Mouse (Mus musculus): ENCODE results near the gene Glrx. TPM values are rescaled to one million over a fixed set of nuclear protein-coding genes. Genes with fewer than 3 reads are reported as not detected.
"Not testable (repeated sequence)": the region's sequence is repeated elsewhere in the genome, so short reads cannot be mapped to it uniquely, and the experiment has no call there.

Glrx gene
- total RNA-seq, 2 experiments from 2014 or later = 26.9 to 28.1 TPM

DNA sequence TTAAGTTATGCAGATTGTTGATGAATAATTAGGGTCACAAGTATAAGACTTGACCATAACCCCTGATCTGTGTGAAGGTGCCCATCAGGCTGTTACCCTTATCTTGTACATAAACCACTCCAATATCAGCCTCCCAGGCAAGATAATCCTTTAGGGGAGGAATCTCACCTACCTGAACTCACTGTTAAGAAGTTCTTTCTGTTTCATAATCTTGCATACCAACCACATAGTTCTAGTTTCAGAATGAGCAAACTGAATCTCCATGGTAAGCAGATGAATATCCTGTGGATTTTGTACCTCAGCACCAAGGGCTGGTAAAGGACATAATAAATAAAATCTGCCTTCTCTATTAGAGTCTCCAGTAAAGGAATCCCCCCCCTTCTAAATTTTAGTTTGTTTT is 7.0 kb upstream of the Glrx start:
- no peak for DNase-seq (ENCODE audit: low spot score in 2 of 2)

DNA sequence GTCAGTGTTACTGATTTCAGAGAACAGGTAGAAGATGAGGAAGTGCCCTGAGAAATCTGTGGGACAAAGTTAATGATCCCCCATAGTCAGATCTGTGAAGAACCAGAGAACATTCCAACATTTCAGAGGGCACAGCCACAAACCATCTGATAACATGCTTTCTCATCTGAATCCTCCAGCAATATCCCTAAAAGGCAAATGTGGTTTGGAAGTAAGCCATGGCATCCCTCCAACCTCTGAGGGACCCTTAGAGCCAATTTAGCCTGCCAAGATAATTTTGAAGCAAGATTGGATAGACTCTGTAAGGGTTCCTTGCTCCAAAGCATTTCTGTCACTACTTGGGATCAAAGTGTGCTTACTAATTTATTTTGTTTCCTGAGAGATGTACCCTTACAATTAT is 6.2 kb upstream of the Glrx start:
- no peak for DNase-seq (ENCODE audit: low spot score in 2 of 2)

DNA sequence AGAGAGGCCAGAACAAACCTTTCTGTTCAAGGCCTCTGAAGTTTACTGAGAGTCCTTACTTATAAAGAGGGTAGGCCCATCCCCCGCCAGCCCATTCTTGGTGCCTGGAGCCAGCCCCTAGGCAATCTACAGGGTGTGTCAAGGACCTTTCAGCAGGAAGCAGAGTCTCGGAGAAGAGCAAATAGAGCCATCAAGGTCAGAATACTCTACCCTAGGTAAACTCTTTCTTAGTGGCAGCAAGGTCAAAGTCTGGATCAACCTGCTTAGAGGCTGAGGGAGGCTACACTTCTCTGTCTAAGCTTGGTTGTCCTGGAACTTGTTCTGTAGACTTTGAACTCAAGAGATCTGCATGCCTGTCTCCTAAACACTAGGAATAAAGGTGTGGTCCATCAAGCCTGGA is 4.2 kb upstream of the Glrx start:
- DNase-seq (ENCODE audit: low spot score in 2 of 2) = no peak

DNA sequence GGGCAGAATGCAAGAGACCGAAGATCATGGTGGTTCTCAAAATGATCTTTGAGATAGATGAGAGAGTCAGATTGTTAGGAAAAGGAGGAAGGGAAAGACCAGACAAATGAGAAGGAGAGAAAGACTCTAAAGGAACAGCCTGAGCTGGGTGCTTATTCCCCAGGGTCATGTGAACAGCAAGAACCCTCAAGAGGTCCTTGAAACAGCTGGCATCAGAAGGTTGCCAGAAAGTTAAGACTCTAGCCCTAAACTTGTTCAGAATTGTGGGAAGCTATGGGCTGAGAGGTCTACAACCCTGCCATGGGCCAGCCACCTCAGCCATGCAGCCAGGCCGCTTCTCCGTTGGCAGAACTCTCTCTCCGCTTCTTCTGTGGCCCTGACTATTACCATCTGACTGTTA is 1.2 kb upstream of the Glrx start:
- DNase-seq (ENCODE audit: low spot score in 2 of 2) = no peak

DNA sequence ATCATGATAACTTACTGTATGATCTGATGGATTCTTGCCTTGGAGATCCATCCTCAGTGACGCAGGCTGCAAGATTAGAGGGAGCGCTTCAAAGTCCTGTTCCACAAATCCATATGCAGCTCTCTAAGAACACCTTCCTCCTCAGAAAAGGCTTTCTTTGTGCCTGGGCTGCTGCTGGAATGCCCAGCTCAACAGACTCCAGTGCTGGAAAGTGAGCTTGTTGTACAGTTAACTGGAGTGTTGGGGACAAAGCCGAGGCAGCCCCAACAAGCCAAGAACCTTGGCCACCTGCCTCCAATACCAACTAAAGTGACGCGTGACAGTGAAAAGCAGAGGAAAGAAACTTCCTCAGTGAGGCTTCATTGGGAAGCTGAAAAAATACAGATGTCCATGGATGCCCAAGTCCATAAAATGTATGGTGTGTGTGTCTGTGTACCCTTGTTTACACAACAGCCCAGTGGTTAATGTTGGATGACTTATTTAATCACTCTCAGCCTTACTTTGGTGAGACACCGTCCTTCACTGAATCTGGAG is 1.2 kb downstream of the Glrx start:
- no peak for DNase-seq (ENCODE audit: low spot score in 2 of 2)

DNA sequence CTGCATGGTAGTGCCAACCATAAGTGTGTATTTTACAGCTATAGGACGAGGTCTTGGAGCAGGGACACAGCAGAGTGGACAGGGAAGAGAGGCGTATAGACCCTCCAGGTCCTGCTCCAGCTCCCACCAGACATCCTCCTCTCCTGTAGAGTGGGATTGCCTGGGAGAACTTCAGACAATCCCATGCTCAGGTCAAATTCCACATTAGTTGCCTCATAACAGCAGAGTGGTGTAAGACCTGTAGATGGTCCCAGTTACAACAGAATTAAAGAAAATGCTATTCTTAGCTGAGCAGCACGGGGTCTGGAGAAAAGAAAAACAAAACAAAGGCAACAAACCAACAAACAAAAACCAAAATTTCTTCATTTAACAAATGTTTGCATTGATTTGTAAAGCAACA is 2.3 kb downstream of the Glrx start:
- DNase-seq (ENCODE audit: low spot score in 2 of 2) = no peak

DNA sequence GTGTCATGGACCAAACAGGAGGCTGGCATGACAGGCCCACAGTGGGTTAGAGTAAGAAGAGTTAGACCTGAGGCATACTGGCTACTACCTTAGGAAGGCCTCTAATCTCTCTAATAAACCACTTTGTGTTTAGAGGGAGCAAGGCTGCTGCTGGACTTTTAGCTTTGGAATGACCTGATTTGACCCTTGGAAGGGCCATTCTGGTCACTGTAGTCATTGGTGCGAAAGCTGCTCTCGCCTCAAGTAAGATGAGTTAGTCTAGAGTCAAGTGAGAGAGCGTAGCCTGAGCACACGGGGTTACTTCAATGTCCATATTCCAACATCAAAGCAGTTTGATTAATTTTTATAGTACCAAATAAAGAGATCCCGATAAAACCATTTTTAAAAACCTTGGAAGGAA is 3.7 kb downstream of the Glrx start:
- DNase-seq (ENCODE audit: low spot score in 2 of 2) = no peak

DNA sequence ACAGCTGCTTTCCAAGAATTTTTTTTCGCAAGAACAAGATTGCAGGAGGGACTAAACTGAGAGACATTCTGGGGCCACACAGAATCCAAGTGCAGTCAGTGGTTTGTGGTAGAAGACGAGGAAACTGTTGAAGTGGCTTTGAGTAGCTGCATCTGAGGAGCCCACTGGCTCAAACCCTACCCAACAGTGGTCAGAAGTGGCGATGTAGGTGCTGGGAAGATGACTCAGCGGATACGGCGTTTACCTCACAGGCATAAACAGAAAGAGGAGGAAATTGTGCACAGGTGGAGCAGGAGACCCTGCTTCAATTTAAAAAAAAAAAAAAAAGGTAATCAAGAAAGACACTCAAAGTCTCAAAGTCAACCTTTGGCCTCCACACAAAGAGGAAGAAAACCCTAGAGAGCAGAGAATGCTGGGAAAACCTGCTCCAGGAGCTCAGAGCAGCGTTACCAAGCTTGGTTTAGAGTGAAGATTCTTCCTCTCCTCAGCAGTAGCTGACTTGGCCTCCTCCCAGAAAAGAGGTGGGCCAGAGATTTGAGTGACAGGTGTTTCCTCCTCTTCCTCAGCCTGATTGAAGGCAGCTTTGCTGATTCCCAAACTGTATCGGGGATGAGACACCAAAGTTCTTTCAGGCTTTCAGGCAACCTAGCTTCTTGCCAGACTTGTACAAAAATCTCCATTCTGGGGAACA is 4.5 kb downstream of the Glrx start:
- no peak for DNase-seq (ENCODE audit: low spot score in 2 of 2)

DNA sequence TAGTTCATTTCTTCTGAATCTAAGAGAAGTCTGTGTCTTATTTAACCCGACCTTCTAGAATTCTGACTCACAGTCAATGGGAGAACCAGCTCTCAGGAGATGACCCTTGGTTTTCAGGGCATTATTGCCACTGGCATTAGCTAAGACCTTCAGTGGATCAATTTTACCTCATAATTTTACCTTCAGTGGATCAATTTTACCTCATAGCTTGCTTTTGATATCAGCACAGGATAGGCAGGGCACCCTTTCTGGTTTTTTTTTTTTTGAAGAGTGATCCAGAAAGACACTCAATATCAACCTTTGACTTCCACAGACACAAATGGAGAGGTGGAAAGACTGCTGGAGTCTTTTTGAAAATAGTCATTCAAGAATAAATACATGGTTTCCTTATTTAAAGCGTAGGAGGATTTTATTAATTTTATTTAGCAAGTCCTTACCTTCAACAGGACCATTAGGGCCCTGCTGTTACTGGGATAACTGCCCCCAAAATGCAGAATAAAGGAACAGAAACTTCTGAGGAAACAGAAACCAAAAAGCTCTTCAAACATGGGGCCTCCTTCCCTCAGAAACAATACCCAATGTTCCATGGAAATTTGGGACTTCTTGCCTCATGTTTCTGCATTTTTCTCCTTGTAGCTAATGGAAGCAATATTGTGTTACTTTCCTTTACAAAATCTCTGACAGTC is 5.3 kb downstream of the Glrx start:
- DNase-seq (ENCODE audit: low spot score in 2 of 2) = no peak

DNA sequence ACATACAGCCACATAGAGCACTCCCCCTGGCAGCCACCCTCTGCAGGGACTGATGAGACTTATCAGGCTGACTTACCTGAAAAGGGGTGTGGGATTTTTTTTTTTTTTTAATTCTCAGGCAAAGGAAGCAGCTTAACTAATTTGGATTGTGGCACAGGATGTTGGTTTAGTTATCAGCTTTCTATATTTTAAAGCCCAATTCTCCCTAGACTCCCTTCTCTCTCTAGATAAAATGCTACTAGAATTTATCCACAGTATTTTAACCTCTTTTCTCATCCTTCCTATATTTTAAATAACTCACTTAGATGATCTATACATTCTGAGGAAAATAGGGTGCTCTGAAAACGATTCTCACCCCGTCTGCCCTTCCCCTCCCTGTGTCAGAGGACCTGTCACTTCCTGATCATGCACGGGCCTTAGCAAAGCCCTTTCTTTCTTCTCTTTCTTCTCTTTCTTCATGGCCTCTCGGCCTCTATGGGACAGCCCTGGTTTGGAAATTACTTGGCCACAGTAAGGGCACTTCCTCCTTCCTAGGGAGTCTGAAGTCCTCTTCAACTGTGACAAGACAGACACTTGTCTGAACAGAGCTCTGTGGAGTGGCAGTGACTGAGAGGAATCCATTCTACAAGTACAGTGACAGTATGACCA is 6.0 kb downstream of the Glrx start:
- DNase-seq (ENCODE audit: low spot score in 2 of 2) = no peak

DNA sequence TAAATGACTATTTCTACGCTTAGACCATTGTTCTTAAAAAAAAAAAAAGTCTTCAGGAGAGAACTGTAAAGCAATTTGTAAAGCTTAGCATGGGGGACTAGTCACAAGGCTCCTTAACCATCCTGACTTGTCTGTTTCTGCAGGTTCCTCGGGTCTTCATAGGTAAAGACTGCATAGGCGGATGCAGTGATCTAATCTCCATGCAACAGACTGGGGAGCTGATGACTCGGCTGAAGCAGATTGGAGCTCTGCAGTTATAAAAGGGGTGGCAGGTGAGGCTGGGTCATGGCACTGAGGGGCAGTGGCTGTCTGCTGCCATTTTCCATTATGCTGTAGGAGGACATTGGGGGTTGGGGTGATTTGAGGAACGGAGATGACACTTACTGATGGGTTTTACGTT is 7.4 kb downstream of the Glrx start:
- no peak for DNase-seq (ENCODE audit: low spot score in 2 of 2)

DNA sequence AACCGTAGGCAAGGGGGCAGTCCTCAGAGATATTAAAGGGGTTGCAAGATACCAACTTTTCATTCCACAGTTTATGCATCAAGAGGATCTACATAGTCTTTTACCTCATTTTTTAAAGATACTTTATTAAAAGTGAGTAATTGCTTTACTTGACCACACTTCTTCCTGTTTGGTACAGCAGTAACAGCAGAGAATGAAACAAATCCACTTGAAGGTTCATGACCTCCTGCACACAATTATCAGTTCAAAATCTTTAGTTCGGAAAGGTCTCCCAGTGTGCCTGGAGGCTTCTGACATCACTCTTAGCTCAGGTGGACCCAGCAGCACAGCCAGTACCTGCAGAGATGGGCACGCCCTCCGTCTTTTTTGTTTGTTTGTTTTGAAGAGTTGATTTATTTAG is 12.4 kb downstream of the Glrx start:
- DNase-seq (ENCODE audit: low spot score in 2 of 2) = no peak

DNA sequence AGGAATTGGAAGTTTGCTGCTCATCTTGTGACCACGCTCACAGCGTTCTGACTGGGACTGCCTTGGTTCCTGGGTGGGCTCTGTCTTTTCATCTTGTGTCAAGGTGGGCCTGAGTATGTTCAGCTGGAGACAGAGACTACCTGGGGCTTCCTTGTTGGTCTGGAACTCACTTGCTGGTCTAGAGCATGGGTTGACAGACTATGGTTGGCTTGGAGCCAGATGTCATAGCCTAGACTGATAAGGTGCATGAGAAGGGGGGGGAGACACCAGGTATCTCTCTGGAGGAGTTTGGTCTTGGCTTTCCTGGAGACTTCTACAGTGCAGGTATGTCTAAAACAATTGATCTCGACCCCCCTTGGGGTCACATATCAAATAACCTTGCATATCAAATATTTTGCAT is 13.4 kb downstream of the Glrx start:
- no peak for DNase-seq (ENCODE audit: low spot score in 2 of 2)

DNA sequence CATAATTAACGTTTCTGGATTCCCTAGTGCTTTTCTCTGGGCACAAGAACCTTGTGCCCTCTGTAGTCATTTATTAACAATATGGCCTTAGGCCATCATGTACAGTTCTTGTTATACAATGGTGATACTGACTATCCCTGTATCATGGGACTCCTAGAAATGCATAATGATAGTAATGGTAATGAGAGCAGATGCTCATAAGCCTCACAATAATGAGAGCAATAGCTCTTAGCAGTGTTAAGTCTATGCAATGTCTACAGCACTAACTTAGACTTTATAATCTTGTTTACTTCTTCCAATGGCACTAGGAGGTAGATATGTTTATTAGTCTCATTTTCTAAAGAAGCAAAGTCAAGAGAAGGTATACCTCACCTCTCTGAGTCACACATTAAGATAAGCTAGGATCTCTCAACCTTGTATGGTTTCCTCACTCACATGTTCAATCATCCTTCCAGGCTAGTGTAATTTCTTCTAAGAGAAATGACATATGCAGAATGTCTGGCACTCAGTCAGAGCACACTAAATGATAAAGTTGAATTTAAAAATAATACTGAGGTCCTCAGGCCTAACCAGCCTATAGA is 19.7 kb downstream of the Glrx start:
- DNase-seq (ENCODE audit: low spot score in 2 of 2) = no peak

DNA sequence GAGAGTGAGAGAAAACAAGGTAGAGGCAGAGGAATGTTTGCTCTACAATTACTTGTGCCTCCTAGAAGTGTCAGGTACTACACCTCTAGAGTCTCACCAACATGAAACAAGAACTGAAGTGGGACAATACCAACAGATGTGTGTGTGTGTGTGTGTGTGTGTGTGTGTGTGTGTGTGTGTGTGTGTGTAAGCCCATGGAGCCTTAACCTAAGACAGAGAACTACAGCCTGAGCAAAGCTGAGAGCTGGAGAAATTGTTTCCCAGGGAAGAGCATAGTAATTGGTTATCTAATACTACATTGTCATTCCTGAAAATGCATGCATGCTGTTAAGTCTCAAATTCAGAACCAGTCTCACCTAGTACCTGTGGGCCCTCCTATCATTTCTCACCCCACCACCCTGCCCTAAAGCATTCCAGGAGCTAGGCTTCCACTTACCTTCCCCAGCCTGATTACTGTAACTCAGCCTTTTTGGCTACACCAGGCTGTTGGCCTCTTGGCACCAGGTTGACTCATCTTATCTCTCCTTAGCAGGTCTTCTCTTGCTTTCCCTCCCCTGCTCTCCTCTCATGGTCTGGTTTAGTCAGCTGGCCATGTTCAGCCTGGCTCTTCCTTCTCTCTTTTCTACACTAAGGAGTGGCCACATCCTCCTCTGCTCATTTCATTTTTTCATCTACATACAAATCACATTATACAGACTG is 26.0 kb downstream of the Glrx start:
- DNase-seq (ENCODE audit: low spot score in 2 of 2) = no peak

DNA sequence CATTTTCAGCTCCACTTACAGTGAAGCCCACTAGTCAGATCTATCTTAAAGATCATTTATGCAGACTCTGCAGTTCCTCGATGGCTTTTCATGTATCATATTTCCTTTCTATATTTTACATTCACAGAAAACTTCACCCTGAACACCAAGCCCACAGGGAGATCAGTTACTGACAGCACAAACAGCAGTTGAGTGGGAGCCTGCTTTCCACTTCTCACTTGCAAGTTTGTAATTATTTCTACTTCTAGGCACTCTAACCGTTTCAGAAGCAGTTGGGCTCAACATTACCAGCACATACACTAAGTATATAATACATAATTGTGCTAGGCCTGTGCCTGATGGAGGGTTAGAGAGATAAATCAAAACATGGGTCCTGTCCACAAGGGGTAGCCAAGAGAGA is 28.2 kb downstream of the Glrx start:
- no peak for DNase-seq (ENCODE audit: low spot score in 2 of 2)

DNA sequence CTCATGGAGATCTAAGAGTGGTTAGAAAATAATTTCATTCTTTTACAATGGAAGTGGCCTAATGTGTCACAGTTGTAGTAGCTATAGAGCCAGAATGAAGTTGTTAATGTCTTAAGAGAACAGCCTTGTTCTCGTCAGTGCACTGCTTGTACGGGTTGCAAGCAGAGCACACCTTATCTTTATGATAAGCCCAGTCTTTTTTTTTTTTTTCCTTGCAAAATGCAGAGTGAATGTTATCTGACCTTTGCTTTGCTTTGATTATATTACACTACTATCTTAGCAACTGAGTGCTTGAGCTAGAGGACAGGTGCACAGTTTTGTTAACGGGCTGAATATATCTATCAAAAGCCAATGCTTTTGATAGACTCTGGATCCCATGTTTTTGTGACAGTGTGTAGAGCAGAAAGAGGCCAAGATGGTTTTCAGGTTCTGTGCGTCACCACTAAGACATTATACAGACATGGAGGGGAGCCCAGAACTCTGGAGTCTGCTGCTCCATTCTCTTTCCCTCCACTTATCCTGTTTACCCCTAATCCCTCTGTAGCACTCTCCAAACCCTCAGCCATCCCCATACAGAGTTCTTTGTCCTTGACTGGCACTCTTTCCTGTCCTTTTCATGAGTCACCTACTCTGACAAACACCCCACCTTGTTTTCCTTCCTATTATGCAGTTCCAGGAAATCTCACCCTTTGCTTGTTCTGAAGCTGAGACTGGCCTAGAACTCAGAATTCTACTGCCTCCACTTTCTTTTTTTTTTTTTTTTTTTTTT is 35.1 kb downstream of the Glrx start:
- DNase-seq (ENCODE audit: low spot score in 2 of 2) = no peak

DNA sequence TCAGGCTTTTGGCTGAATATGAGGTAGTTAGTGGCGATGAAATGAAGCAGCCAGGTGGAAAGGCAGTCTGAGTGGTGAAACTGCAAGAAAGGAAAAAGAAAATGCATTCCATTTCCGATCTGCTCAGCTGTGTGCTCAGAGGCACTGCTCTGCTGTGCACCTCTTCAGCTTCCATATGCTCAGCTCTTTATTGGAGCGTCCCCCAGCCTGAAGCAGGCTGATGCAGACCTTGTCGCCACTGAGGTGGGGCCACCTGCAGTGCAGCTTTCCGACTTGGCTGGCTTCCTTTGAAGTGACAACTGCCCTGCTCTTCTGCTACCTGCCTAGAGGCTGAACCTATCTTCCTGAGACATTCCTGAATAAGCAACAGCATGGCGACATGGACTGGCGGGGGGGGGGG is 36.5 kb downstream of the Glrx start:
- DNase-seq (ENCODE audit: low spot score in 2 of 2) = not testable (repeated sequence)

DNA sequence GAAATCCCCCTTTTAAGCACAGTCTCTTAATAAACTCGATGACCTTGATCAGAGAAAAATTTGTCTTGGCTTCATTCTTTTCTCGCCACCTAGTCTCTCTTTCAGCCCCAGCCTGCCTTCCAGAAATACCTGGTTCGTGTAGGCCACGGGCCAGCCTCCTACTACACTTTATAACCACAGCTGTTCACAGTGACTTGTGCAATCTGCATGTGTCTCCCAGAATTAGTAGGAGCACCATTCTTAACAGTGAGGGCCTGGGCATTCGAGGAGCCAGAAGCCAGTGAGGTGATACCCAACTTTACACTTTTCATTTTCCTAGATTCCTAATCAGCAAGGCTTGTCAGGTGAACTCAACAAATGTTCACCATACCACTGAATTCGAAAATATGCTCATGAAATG is 36.9 kb downstream of the Glrx start:
- DNase-seq (ENCODE audit: low spot score in 2 of 2) = no peak

DNA sequence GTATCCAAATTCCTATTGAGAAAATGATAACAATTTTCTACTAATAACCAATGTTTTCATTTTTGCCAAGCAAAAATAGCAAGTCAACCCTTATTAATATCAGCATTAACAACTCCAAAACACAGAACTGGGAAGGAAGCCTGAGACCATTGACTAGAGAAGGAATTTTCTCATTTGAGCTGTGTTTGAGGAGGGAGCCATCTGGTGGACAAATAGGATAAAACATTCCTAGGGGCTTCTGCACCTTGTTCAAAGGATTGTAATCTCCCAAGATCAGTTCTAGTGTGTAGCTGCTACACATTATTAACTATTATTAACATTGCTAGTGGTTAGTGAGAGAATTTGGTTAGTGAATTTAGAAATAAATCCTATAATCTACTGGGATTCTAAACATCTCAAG is 38.2 kb downstream of the Glrx start:
- no peak for DNase-seq (ENCODE audit: low spot score in 2 of 2)

DNA sequence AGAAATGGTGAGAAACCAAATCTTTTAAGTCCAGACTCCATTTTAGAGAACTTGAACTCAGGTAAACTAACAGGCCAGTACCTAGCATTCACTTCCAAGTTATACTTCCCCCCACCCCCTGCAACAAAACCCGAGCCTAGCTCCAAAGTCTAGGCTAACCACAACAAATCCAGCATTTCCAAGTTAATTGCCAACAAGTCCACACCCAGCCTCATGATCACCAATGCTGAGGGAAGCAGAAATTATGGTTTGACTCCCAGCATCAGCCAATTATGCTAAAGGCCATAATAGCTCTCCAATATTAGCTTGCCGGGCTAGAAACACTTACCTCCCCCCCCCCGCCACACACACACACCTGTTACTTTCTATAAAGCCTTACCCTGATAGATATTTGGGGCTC is 40.1 kb downstream of the Glrx start:
- DNase-seq (ENCODE audit: low spot score in 2 of 2) = no peak

All from adrenal gland, postnatal 4 days (tissue).